Mouse (Mus musculus): ENCODE measurements around the gene Aptx.

Gene Aptx

GRCm38 (mm10) chr4:40666237-40667012, 36.6 kb downstream of the Aptx start:
- no peak for DNase-seq

- DNase-seq: no peak
Observed at GRCm38 (mm10) chr4:40651055-40651454, 51.9 kb downstream of the Aptx start.

- DNase-seq: no peak
Observed at GRCm38 (mm10) chr4:40649111-40649510, 53.9 kb downstream of the Aptx start.

- DNase-seq: no peak
Observed at GRCm38 (mm10) chr4:40643567-40643966, 59.4 kb downstream of the Aptx start.

- DNase-seq: no peak
Observed at GRCm38 (mm10) chr4:40640991-40641390, 62.0 kb downstream of the Aptx start.
